Mouse (Mus musculus): ENCODE measurements around the gene Gpc6.

- TF ChIP-seq CTCF (IDR thresholded peaks at IDR 0.05; ENCODE audit: insufficient read depth, low read depth, low read length) (no peak), POLR2A (IDR thresholded peaks at IDR 0.05; ENCODE audit: insufficient read depth, low read depth, low read length) (no peak)
Observed at GRCm38 (mm10) chr14:117451391-117451991, 526.4 kb downstream of the Gpc6 start.

Data from olfactory bulb, adult 2 months (tissue).